Mouse (Mus musculus): ENCODE results near the gene Tm6sf2. TPM values are rescaled to one million over a fixed set of nuclear protein-coding genes. Genes with fewer than 3 reads are reported as not detected.
A peak's percentile ranks its signal among the peaks of the same experiment; 100 is the strongest.
"Not testable (repeated sequence)": the region's sequence is repeated elsewhere in the genome, so short reads cannot be mapped to it uniquely, and the experiment has no call there.

Tm6sf2 gene
- 0.59 and 0.73 TPM in 2 replicates for polyA plus RNA-seq (2016; fragmentation: Nextera tagmentation; extraction: Ambion mirVana)

GRCm38 (mm10) chr8:70072441-70073069 is at the start of gene Tm6sf2:
Gene Tm6sf2, plus strand, starts transcription at chr8:70072924.
- WGBS = 8% methylated on average over 27 of the region's 27 CpGs
- Histone ChIP-seq H3K4me1 (peaks cover 13% of the 10 kb centered on the region), H3K27ac (0 out of 2 replicates have a peak within 1 kb of the TSS, but pooled peaks have one; percentile 9), H3K4me3 (peak within 1 kb of the TSS; percentile 40), H3K36me3 (peaks cover 48% of the 10 kb centered on the region), H3K9me3 (replicated peaks) (no peaks in the 10 kb centered on the region), H3K27me3 (ENCODE audit: low read depth, poor library complexity, severe bottlenecking) (no peaks in the 10 kb centered on the region)
- peak; percentile 46 for DNase-seq (ENCODE audit: low spot score)

GRCm38 (mm10) chr8:70023596-70023995 is 49.1 kb upstream of the Tm6sf2 start:
- no peaks in the 10 kb centered on the region for H3K4me1 ChIP-seq
- H3K9me3 ChIP-seq (replicated peaks) = no peaks in the 10 kb centered on the region
- no peak for DNase-seq (ENCODE audit: low spot score)
- H3K27ac ChIP-seq = no peak overlapping the region
- peaks cover 100% of the 10 kb centered on the region for H3K36me3 ChIP-seq
- WGBS = 90% methylated on average over 8 of the region's 8 CpGs
- no peak overlapping the region for H3K4me3 ChIP-seq
- no peaks in the 10 kb centered on the region for H3K27me3 ChIP-seq (ENCODE audit: low read depth, poor library complexity, severe bottlenecking)

- WGBS = 90% methylated on average over 2 of the region's 2 CpGs
- Histone ChIP-seq H3K36me3 (peaks cover 100% of the 10 kb centered on the region), H3K27me3 (ENCODE audit: low read depth, poor library complexity, severe bottlenecking) (no peaks in the 10 kb centered on the region), H3K4me3 (no peak overlapping the region), H3K9me3 (replicated peaks) (no peaks in the 10 kb centered on the region), H3K27ac (no peak overlapping the region), H3K4me1 (no peaks in the 10 kb centered on the region)
- no peak for DNase-seq (ENCODE audit: low spot score)
Measured at GRCm38 (mm10) chr8:70026151-70026550, 46.6 kb upstream of the Tm6sf2 start.

- no peak for DNase-seq (ENCODE audit: low spot score)
- Histone ChIP-seq H3K27me3 (ENCODE audit: low read depth, poor library complexity, severe bottlenecking) (no peaks in the 10 kb centered on the region), H3K4me1 (no peaks in the 10 kb centered on the region), H3K9me3 (replicated peaks) (no peaks in the 10 kb centered on the region), H3K4me3 (no peak overlapping the region), H3K27ac (no peak overlapping the region), H3K36me3 (peaks cover 85% of the 10 kb centered on the region)
- 94% methylated on average over 1 of the region's 1 CpGs for WGBS
Measured at GRCm38 (mm10) chr8:70030255-70030654, 42.5 kb upstream of the Tm6sf2 start.

GRCm38 (mm10) chr8:70037994-70038393 is 34.7 kb upstream of the Tm6sf2 start:
- H3K27me3 ChIP-seq (ENCODE audit: low read depth, poor library complexity, severe bottlenecking) = no peaks in the 10 kb centered on the region
- no peak overlapping the region for H3K4me3 ChIP-seq
- H3K9me3 ChIP-seq (replicated peaks) = no peaks in the 10 kb centered on the region
- WGBS = 90% methylated on average over 1 of the region's 1 CpGs
- peaks cover 14% of the 10 kb centered on the region for H3K4me1 ChIP-seq
- no peak overlapping the region for H3K27ac ChIP-seq
- no peak for DNase-seq (ENCODE audit: low spot score)
- H3K36me3 ChIP-seq = peaks cover 52% of the 10 kb centered on the region

GRCm38 (mm10) chr8:70041885-70042546 is 30.7 kb upstream of the Tm6sf2 start:
- H3K4me3 ChIP-seq = peak overlapping the region; percentile 98
- peak overlapping the region; percentile 92 for H3K27ac ChIP-seq
- peaks cover 28% of the 10 kb centered on the region for H3K36me3 ChIP-seq
- no peaks in the 10 kb centered on the region for H3K9me3 ChIP-seq (replicated peaks)
- no peaks in the 10 kb centered on the region for H3K27me3 ChIP-seq (ENCODE audit: low read depth, poor library complexity, severe bottlenecking)
- H3K4me1 ChIP-seq = peaks cover 26% of the 10 kb centered on the region
- 1% methylated on average over 47 of the region's 47 CpGs for WGBS
- no peak for DNase-seq (ENCODE audit: low spot score)

DNA sequence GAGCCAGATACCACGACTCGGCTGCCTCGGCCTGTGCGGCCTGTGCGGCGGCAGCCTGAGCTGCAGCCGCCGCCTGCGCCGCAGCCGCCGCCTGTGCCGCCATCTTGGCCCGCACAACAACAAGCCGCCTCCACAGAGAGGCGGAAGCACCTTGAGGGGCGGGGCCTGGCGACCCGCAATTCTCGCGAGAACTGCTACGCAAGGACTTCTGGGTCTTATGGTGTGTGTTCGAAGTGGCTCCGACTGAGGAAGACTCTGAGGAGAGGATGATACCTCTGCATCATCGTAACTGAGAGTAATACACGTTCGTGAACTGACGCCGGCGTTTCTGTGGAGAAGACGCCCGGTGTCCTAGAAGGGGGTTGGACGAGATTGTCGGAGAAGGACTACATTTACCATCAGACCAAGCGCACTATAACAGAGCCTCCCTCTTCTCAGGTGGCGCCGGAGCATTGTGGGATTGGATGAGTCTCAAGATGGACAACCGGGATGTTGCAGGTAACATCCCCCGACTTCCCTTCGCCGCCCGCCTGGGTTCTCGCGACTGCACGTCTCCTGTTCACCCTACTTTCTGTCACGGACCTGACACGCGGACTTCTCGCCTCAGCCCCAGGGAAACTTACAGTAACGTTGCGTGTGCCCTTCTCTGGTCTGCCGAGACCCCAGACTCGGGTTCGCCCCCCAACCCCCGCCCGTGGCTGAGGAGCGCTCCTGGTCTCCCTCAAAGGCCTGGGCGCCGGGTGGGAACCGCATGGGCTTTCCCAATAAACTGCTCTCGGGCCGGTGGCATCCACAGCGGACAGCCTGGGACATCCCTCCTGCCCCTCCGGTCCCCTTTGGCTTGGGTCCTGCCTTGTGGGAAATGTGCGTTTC is 29.9 kb upstream of the Tm6sf2 start, which contains the start of the genes Mau2 and Sugp1:
Gene Mau2, minus strand, starts transcription at position 152 of the 873 bp plus-strand sequence.
Gene Sugp1, plus strand, starts transcription at position 231 of the 873 bp plus-strand sequence.
- DNase-seq (ENCODE audit: low spot score) = peak; percentile 94
- Histone ChIP-seq H3K36me3 (peaks cover 23% of the 10 kb centered on the region), H3K27me3 (ENCODE audit: low read depth, poor library complexity, severe bottlenecking) (no peaks in the 10 kb centered on the region), H3K4me3 (peak within 1 kb of the TSS; percentile 98), H3K27ac (peak within 1 kb of the TSS; percentile 92), H3K9me3 (replicated peaks) (no peaks in the 10 kb centered on the region), H3K4me1 (peaks cover 28% of the 10 kb centered on the region)
- under 1% methylated on average over 65 of the region's 65 CpGs for WGBS

- WGBS = 88% methylated on average over 5 of the region's 5 CpGs
- Histone ChIP-seq H3K27me3 (ENCODE audit: low read depth, poor library complexity, severe bottlenecking) (no peaks in the 10 kb centered on the region), H3K36me3 (peaks cover 25% of the 10 kb centered on the region), H3K4me3 (peak overlapping the region; percentile 98), H3K9me3 (replicated peaks) (no peaks in the 10 kb centered on the region), H3K27ac (no peak overlapping the region), H3K4me1 (peaks cover 31% of the 10 kb centered on the region)
- DNase-seq (ENCODE audit: low spot score) = no peak
Measured at GRCm38 (mm10) chr8:70043996-70044395, 28.7 kb upstream of the Tm6sf2 start.

DNA sequence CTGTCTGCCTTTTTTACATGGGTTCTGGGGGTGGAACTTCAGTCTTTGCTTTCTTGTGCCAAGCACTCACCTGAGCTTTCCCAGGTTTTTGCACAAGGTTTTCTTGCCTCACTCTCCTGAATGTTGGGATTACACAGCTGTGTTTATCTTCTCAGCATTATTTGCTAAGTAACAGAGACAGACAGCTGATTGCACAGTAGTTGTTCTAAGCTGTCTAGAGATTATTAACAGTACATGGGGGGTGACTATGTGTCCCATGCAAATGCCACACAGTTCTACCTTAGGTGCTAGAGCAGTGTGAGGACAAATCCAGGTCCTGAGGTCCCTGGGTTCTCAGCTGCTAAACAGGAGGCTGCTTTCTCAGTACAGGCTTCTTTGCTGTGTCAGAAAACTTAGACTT is 23.1 kb upstream of the Tm6sf2 start:
- H3K9me3 ChIP-seq (replicated peaks) = no peaks in the 10 kb centered on the region
- H3K36me3 ChIP-seq = peaks cover 72% of the 10 kb centered on the region
- no peak for DNase-seq (ENCODE audit: low spot score)
- no peaks in the 10 kb centered on the region for H3K27me3 ChIP-seq (ENCODE audit: low read depth, poor library complexity, severe bottlenecking)
- H3K4me1 ChIP-seq = peaks cover 5% of the 10 kb centered on the region; the same call in 1 of the 2 replicates
- no peak overlapping the region for H3K4me3 ChIP-seq
- H3K27ac ChIP-seq = no peak overlapping the region

DNA sequence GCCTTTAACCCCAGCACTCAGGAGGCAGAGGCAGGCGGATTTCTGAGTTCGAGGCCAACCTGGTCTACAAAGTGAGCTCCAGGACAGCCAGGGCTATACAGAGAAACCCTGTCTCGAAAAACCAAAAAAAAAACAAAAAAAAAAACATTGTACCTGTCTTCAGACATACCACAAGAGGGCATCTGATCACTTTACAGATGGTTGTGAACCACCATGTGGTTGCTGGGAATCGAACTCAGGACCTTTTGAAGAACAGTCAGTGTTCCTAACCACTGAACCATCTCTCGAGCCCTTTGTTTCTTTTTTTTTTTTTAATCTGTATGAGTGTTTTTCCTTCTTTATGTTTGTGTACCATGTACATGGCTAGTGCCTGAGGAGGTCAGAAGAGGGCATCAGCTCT is 22.3 kb upstream of the Tm6sf2 start:
- not testable (repeated sequence) for H3K4me3 ChIP-seq; DNase-seq (ENCODE audit: low spot score); H3K9me3 ChIP-seq (replicated peaks); H3K27ac ChIP-seq; H3K4me1 ChIP-seq; H3K27me3 ChIP-seq (ENCODE audit: low read depth, poor library complexity, severe bottlenecking)
- H3K36me3 ChIP-seq = peaks cover 79% of the 10 kb centered on the region
- 94% methylated on average over 5 of the region's 5 CpGs for WGBS

GRCm38 (mm10) chr8:70057721-70058120 is 15.0 kb upstream of the Tm6sf2 start:
- Histone ChIP-seq H3K27me3 (ENCODE audit: low read depth, poor library complexity, severe bottlenecking) (no peaks in the 10 kb centered on the region), H3K4me3 (no peak overlapping the region)

DNA sequence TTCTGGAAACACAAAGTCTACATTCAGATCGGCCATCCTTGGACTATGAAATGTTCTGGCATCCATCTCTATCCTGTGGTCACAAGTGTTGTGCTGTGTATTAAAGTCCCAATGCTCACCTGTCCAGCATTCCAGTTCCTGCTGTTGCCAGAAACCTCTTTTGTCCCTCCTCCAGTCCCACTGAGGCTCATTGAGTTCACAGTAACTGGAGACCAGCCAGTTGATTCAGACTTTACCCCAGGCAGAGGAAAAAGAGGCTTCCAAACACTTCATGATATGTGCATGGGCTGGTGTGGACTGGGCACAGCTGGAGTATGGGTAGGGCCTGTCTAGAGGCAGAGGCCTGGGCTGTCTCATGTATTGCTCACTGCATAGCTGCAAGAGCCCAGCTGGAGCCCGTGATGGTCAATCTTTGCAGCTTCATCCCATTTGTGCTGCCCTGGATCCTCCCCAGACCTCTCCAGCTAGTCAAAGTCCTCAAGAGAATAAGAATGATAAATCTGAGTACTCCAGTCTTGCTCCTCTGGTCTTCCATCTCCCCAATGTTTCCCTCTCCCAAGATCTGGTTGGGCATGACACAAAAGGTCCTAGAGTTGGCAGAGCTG is 786 bp upstream of the Tm6sf2 start:
- Histone ChIP-seq H3K9me3 (replicated peaks) (no peaks in the 10 kb centered on the region), H3K27ac (no peak overlapping the region), H3K27me3 (ENCODE audit: low read depth, poor library complexity, severe bottlenecking) (no peaks in the 10 kb centered on the region), H3K4me1 (peaks cover 13% of the 10 kb centered on the region), H3K36me3 (peaks cover 54% of the 10 kb centered on the region), H3K4me3 (no peak overlapping the region)
- DNase-seq (ENCODE audit: low spot score) = no peak
- 79% methylated on average over 2 of the region's 2 CpGs for WGBS

More at GRCm38 (mm10) chr8:70057721-70058120, 15.0 kb upstream of the Tm6sf2 start:
- WGBS = 89% methylated on average over 1 of the region's 1 CpGs
- no peaks in the 10 kb centered on the region for H3K4me1 ChIP-seq
- DNase-seq (ENCODE audit: low spot score) = no peak
- H3K36me3 ChIP-seq = peaks cover 99% of the 10 kb centered on the region
- no peaks in the 10 kb centered on the region for H3K9me3 ChIP-seq (replicated peaks)
- H3K27ac ChIP-seq = no peak overlapping the region

Data from limb, embryonic 10.5 days (tissue).